Mouse (Mus musculus): Measurements from ENCODE around the gene Nupr1l.
A peak's percentile ranks its signal among the peaks of the same experiment; 100 is the strongest.

Gene Nupr1l

GRCm38 (mm10) chr5:129918065-129918651 lies 9.8 kb downstream of the Nupr1l start:
- DNase-seq (ENCODE audit: low spot score) = no peak

- no peak for DNase-seq (ENCODE audit: low spot score)
Measured at GRCm38 (mm10) chr5:129918752-129919151, 10.4 kb downstream of the Nupr1l start.

GRCm38 (mm10) chr5:129919320-129919719 lies 11.0 kb downstream of the Nupr1l start:
- no peak for DNase-seq (ENCODE audit: low spot score)

- no peak for DNase-seq (ENCODE audit: low spot score)
Measured at GRCm38 (mm10) chr5:129921972-129922371, 13.6 kb downstream of the Nupr1l start.

- DNase-seq (ENCODE audit: low spot score) = no peak
Measured at GRCm38 (mm10) chr5:129924820-129925452, 16.6 kb downstream of the Nupr1l start.

- no peak for DNase-seq (ENCODE audit: low spot score)
Measured at GRCm38 (mm10) chr5:129925933-129926332, 17.6 kb downstream of the Nupr1l start.

- DNase-seq (ENCODE audit: low spot score) = no peak
Measured at GRCm38 (mm10) chr5:129929924-129930855, 21.9 kb downstream of the Nupr1l start.

- no peak for DNase-seq (ENCODE audit: low spot score)
Measured at GRCm38 (mm10) chr5:129936941-129937340, 28.6 kb downstream of the Nupr1l start.

- DNase-seq (ENCODE audit: low spot score) = no peak
Measured at GRCm38 (mm10) chr5:129940281-129940680, 31.9 kb downstream of the Nupr1l start.

- DNase-seq (ENCODE audit: low spot score) = no peak
Measured at GRCm38 (mm10) chr5:129940736-129941494, 32.6 kb downstream of the Nupr1l start.

- DNase-seq (ENCODE audit: low spot score) = peak; percentile 99
Measured at GRCm38 (mm10) chr5:129941495-129942045, 33.2 kb downstream of the Nupr1l start, which contains the start of gene Vkorc1l1. Gene Vkorc1l1, plus strand, starts transcription at chr5:129941970.

- DNase-seq (ENCODE audit: low spot score) = peak; percentile 35
Measured at GRCm38 (mm10) chr5:129942073-129942939, 34.0 kb downstream of the Nupr1l start.

GRCm38 (mm10) chr5:129943402-129943801 lies 35.1 kb downstream of the Nupr1l start:
- DNase-seq (ENCODE audit: low spot score) = no peak

GRCm38 (mm10) chr5:129947528-129948033 lies 39.2 kb downstream of the Nupr1l start:
- DNase-seq (ENCODE audit: low spot score) = no peak

GRCm38 (mm10) chr5:129952143-129952542 lies 43.8 kb downstream of the Nupr1l start:
- DNase-seq (ENCODE audit: low spot score) = no peak

- DNase-seq (ENCODE audit: low spot score) = no peak
Measured at GRCm38 (mm10) chr5:129954473-129955254, 46.3 kb downstream of the Nupr1l start.

GRCm38 (mm10) chr5:129955792-129956191 lies 47.5 kb downstream of the Nupr1l start:
- no peak for DNase-seq (ENCODE audit: low spot score)

GRCm38 (mm10) chr5:129963224-129963623 lies 54.9 kb downstream of the Nupr1l start:
- DNase-seq (ENCODE audit: low spot score) = no peak

Measured in embryo, embryonic 10 days (tissue).